Mouse (Mus musculus) embryo, embryonic 10 days (tissue): ENCODE measurements at regions not wholly inside any gene's neighbourhood (a gene's known extent, or its start where the extent isn't known, plus 50 kb on each side); places are given as distances from the start of the nearest gene placed in this dataset.
"Not testable (repeated sequence)": the region's sequence is repeated elsewhere in the genome, so short reads cannot be mapped to it uniquely, and the experiment has no call there.

ENCODE experiments used
- DNase-seq: peaks from one replicate; pipeline ENCODE4 v3.0.0-alpha.2; 2015; ENCODE audit warnings: low spot score

- DNase-seq: no peak
These were observed 94.9 kb upstream of the Max start for GRCm38 (mm10) chr12:77056748-77057370.

GRCm38 (mm10) chr12:77054700-77055099, 92.7 kb upstream of the Max start:
- DNase-seq: no peak

- no peak for DNase-seq
These were observed 92.2 kb upstream of the Max start for GRCm38 (mm10) chr12:77054211-77054610.

GRCm38 (mm10) chr12:77052853-77053252, 90.9 kb upstream of the Max start:
- DNase-seq: peak; percentile 70

- DNase-seq: no peak
These were observed 86.4 kb upstream of the Max start for GRCm38 (mm10) chr12:77048380-77048779.

GRCm38 (mm10) chr12:77047273-77047672, 85.3 kb upstream of the Max start:
- DNase-seq: no peak

GRCm38 (mm10) chr12:77045956-77046355, 84.0 kb upstream of the Max start:
- no peak for DNase-seq

- DNase-seq: no peak
These were observed 83.4 kb upstream of the Max start for GRCm38 (mm10) chr12:77045356-77045755.

GRCm38 (mm10) chr12:77042356-77042755, 80.4 kb upstream of the Max start:
- no peak for DNase-seq

GRCm38 (mm10) chr12:77041141-77041540, 79.1 kb upstream of the Max start:
- DNase-seq: peak; percentile 80

GRCm38 (mm10) chr12:77039953-77040305, 77.9 kb upstream of the Max start:
- DNase-seq: no peak

- DNase-seq: no peak
These were observed 77.4 kb upstream of the Max start for GRCm38 (mm10) chr12:77039295-77039952.

- no peak for DNase-seq
These were observed 73.7 kb upstream of the Max start for GRCm38 (mm10) chr12:77035676-77036075.

- DNase-seq: no peak
These were observed 69.4 kb upstream of the Max start for GRCm38 (mm10) chr12:77031448-77031847.

GRCm38 (mm10) chr12:77025431-77025879, 63.5 kb upstream of the Max start:
- DNase-seq: no peak

GRCm38 (mm10) chr12:77022538-77022937, 60.5 kb upstream of the Max start:
- no peak for DNase-seq

GRCm38 (mm10) chr12:77021881-77022280, 59.9 kb upstream of the Max start:
- DNase-seq: no peak

GRCm38 (mm10) chr12:77019708-77020511, 57.9 kb upstream of the Max start:
- DNase-seq: no peak

GRCm38 (mm10) chr12:77019148-77019547, 57.1 kb upstream of the Max start:
- not testable (repeated sequence) for DNase-seq

GRCm38 (mm10) chr12:77018373-77018772, 56.4 kb upstream of the Max start:
- no peak for DNase-seq

- no peak for DNase-seq
These were observed 52.9 kb upstream of the Max start for GRCm38 (mm10) chr12:77014908-77015307.
